Mouse (Mus musculus) megakaryocyte progenitor cell, adult 5-6 weeks (primary cell): ENCODE measurements around the gene Trim43c. TPM values are rescaled to one million over a fixed set of nuclear protein-coding genes. Genes with fewer than 3 reads are reported as not detected.
A peak's percentile ranks its signal among the peaks of the same experiment; 100 is the strongest.
"Not testable (repeated sequence)": the region's sequence is repeated elsewhere in the genome, so short reads cannot be mapped to it uniquely, and the experiment has no call there.

Experiments used
- ATAC-seq: replicated peaks from 2 replicates; pipeline ENCODE4 v1.8.0; 2016; ENCODE audit warnings: mild to moderate bottlenecking, moderate TSS enrichment, inconsistent platforms; ENCODE audit not compliant: poor library complexity
- total RNA-seq, 2 experiments: library from RNA; stranded (forward) in 1 of 2; stranded (reverse) in 1 of 2; fragments of 157-497, 149-512 nt in 1 of 2; fragments of 200-1000 nt in 1 of 2; gene quantifications; 2 replicates each; pipeline versions ENCODE4 v1.2.3 to v1.2.4; 2015 to 2017

The Trim43c gene
- total RNA-seq (2015) (not detected in 2 replicates), total RNA-seq (2017) (not detected in 2 replicates)

GRCm38 (mm10) chr9:88838864-88839263 lies at the start of gene Trim43c:
Gene Trim43c, plus strand, starts transcription at chr9:88839164.
- ATAC-seq: not testable (repeated sequence)

GRCm38 (mm10) chr9:88853072-88853471 lies 14.1 kb downstream of the Trim43c start:
- ATAC-seq: not testable (repeated sequence)

GRCm38 (mm10) chr9:88858566-88859492 lies 19.9 kb downstream of the Trim43c start:
- ATAC-seq: peak; percentile 93

Other genes with a start within 250 kb of the Trim43c start
- 34.1 and 41.1 TPM in 2 replicates for gene Mthfsl, start 118.9 kb upstream of the Trim43c start, total RNA-seq (2015)
- gene Mthfsl, start 118.9 kb upstream of the Trim43c start, total RNA-seq (2017): 18.4 and 19.2 TPM in 2 replicates
- gene Bcl2a1d, start 107.2 kb upstream of the Trim43c start, total RNA-seq (2015): 1.1 and 1.6 TPM in 2 replicates
- 0.71 and 2.3 TPM in 2 replicates for gene Bcl2a1d, start 107.2 kb upstream of the Trim43c start, total RNA-seq (2017)
- 0.42 and 0.64 TPM in 2 replicates for gene Bcl2a1a, start 117.7 kb downstream of the Trim43c start, total RNA-seq (2015)
- gene Bcl2a1a, start 117.7 kb downstream of the Trim43c start, total RNA-seq (2017): not detected in 2 replicates